Mouse (Mus musculus) spleen, postnatal 36 days (tissue): ENCODE results near the gene Acsl4.

Experiments used
- DNase-seq, 2 experiments: peaks; one replicate each; pipeline ENCODE4 v3.0.0; 2022; ENCODE audit warnings: low spot score in 2 of 2, mixed read lengths in 1 of 2

The Acsl4 gene

DNA sequence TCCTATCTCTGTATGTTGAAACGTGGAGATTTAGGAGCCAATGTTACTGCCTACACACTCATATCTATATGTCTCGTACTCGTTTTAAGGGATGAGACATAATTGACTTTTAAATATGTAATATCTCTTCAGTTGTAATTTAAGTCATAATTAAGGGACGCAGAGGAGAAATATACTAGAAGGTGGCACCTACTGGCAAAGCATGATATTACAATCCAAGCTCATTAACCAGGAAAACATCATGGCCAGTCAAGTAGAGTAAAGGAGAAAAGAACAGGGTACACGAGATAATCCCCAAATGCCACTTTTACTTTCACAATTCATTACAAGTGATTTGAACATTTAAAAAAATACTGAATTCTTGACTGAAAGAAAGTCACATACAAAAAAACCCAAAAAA is 31.9 kb downstream of the Acsl4 start:
- DNase-seq: peak in 1 of 2 experiments; percentile 1

DNA sequence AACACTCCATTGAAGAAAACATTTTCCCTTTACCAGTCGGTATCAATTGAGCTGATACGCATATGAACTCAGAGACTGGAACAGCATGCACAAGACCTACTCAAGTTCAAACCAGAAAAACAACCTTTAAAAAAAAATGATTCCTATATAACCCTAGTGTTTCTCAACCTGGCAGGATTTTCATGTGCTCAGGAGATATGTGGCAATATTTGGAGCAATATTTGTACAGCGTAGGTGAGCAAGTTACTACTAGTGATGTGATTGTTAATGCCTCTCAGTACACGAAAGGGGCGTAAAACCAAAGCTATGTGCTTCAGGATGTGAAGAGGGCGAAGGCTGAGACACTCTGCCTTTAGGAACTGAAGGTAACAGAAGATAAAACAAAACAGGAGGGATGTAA is 54.1 kb downstream of the Acsl4 start:
- no peak for DNase-seq

DNA sequence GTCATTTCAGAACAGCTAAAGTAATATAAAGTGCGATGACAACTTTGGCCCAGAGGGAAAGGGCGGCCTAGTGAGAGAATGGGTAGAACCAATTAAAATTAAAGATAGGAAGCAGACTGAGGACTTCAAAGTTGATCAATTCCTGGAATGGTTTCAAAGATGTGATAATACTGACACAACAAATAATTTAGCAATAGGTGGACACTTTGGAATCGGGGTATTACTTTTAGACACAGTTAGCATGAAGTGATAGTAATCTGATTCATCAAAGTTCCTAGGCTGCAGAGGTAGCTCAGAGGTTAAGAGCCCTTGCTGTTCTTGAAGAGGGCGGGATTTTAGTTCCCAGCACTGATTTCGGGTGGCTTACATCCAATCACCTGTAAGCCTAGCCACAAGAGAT is 54.8 kb downstream of the Acsl4 start:
- DNase-seq: no peak

DNA sequence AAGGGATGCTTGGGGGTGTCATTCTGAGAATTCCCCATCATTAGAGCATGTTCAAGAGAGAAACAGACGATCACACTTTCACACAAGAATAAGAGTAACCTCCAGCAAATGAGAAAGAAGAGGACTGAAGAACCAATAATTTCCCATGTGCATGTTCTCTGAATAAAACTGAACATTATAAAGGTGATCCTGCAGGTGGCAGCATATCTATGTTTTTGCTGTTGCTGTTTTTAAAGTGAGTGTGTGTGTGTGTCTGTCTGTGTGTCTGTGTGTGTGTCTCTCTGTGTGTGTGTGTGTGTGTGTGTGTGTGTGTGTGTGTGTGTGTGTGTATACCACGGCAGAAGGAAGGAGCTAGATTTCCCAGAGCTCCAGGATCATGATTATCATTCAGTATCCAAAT is 64.6 kb downstream of the Acsl4 start:
- no peak for DNase-seq

DNA sequence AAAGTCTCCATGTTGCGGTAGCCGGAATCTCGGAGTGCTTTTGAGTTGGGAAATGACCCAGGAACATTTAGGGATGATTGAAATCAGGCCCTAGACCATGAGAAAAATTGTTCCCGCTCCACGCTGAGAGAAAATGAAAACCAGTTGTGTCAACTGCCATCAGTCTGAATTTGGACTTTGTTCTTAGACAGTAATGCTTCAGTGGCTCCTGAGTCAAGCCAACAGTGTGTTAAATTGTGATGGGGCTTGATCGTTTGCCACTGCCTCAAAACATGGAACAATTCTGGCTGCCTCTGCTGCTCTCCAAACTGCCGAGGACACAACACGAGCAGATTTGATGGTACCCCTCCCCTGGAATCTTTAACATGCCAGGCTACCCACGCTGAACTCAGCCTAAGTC is 74.2 kb downstream of the Acsl4 start:
- DNase-seq: no peak

DNA sequence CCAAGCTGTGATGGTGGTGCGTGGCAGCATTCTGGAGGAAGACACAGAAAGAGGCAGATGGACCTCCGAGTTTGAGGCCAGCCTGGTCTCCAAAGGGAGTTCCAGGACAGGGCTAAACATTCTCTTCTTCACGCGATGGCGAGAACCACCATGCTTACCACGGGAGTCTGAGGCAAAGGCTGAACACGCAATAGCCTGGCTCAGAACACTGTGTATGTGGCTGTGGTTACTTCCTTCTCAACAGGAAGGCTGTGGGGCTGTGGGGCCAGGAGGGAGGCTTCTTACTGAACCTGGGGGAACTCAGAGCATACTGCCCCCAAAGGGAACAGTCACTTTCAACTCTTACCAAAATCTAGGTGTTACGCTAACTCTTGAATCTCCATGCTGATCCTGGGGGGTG is 75.1 kb downstream of the Acsl4 start:
- DNase-seq: no peak

DNA sequence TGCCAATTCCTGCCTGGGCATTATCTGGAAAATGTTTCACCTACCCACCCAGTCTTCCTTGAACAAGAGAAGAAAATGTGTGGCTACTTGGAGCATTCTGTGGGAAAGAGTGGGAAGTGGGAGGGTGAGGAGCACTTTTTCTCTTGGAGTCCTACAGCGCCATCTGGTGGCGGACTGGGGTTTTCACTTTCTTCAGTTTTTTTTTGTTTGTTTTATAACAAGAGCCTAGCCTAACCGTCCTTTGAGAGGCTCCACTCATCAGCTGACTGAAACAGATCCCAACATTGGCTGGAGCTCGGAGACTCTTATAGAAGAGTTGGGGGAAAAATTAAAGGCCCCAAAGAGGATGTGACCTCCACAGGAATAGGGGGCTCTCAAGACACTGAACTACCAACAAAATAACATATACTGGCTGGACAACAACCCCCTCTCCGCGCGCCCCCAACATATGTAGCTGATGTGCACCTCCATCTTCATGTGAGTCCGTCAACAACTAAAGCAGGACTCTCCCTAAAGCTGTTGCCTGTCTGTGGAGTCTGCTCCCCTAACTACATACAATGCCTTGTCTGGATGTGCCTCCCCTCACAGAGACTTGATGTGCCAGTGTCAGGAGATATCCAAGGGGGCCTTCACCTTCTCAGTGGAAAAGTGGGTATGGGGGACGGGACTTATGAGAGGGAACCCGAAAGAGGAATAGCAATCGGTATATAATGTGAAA is 75.9 kb downstream of the Acsl4 start:
- peak in 1 of 2 experiments; percentile 15 for DNase-seq

DNA sequence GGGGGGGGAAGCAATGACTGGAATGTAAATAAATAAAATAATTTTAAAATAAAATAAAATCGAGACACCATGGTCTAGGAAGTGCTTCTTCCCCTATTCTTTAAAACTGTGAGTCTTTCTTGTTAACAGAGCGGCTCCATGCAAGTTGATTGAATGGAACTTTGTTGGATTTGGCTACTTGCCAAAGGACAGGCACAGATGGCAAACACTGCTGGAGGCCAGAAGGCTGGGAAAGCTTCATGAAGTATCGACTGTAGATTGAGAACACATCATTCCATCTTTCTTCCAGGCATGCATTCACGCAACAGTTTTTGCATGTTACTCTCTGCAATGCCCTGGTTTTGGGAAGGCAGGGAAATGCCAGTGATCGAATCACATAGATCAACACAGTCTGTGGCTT is 79.9 kb downstream of the Acsl4 start:
- no peak for DNase-seq

DNA sequence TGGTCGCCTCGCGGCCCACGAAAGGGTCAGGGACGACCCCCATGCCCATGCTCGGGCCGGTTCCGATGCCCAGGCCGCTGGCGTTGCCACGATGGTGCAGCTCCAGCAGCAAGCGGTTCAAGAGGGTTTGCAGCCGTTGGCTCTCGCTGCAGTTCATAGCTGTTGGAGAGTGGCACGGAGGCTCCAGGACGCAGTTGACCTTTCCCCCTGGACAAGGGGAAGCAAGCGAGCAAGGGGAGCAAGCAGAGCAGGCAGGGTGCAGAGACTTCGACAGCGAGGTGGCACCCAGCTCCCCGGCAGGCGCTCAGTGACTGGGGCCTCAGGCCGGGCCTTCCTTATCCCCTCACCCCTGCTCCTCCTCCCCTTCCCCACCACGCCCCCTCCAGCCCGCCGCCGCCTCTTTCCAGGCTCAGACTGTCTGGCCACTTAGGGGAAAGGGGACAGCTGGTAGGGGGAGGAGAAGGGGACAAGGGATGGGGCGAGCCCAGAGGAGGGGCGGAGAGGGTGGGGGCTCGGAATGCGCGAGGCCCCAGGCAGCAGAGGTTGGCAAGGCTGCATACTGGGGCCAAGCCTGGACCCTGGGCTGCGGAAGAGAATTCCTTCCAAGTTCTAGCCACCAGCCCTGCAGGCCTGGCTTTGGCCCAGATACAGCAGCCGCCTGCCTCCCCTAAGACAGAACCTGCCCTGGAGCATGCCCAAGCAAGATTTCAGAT is 84.3 kb downstream of the Acsl4 start, which contains the start of gene Kcne1l:
TSS of gene Kcne1l (minus strand) at position 426 of the 713 bp plus-strand sequence.
- DNase-seq: no peak

DNA sequence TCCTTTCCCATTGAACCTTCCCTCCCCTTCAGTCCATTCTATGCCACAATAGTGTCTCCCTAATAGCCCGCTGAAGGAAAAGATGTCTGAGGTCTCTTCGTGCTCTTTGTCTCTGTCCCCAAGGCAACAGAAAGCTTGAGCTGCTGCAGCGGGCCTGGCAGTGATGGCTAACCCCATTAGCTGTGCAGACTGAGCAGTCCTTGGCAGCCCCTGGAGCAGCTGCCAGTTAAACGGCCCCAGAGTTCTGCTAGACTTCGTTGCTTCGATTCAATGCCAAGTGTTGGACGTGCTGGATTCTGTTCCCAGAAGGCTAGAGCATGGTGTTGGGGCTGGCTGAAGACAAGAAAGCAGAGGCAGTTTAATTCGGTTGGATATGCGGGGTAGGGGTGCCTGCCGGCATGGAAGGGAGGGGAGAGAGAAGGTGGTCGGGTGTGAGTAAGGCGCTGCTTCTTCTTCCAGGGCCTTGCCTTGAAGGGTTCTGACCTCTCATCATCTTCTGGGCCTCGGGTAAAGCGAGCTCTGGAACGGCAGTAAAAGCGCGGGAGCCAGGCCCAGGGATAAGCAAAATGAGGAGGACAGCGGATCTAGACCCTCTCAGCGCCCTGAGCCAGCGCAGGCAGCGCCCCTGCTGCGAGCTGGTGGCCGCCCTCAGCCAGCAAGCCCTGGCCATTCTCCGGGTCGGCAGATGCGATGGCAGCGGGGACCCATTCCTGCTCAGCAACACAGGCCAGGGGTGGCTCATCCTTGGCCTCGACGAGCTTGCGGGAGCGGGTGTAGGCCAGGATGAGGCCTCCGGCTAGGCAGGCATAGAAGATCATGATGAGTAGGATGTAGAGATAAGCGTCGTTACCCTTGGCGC is 85.1 kb downstream of the Acsl4 start:
- no peak for DNase-seq

DNA sequence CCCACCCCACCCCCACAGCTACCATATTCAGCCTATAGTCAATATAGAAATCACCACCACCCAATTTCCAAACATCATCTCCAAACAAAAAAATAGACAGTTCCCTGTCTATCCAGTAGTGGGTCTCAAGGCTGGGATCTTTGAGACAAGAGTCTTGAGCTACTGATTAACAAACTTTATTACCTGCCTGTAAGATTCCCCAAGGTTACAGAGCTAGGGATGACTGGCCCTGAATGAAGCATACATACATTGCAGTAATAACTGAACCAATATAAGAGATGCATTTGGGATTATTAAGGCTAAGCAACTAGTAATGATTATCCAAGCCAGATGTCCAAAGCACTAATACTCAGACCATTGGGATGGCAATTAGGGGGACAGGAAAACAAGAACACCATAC is 85.7 kb downstream of the Acsl4 start:
- DNase-seq: no peak

DNA sequence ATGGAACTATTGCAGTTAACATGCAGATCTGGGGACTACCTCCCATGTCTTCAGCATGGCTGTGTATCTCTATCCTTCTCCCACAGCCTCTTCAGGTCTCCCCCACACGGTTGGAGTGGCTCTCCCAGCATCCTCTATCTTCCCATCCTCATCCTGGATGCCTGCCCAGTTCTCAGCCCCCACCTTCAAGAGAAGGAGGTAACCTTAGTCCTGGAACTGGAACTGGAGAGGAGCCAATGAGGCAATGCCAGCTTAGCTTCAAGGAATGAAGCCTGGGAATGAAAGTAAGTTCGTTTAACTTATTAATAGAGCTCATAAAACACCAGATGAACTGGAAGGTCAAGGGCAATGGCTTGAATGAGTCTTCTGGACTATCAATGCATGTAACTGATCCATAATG is 86.9 kb downstream of the Acsl4 start:
- no peak for DNase-seq

DNA sequence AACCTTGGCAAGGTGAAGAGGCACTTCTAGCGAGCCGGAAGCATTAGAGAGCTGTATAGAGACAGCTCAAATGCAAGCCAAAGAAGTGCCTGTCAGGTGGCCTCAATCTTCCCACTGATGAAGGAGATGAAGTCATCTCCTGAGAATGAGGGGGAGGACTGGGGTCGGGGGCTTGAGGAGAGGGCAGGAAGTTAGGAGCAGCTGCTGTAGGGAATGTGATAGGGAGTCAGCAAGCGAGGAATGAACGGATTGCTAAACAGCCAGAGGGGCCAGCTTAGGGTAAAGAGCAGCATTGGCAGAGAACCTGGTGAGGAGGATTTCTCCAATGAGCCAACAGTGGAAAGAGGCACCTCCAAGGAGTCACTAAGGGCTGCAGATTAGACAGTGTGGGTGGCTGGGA is 104.4 kb downstream of the Acsl4 start:
- DNase-seq: no peak

DNA sequence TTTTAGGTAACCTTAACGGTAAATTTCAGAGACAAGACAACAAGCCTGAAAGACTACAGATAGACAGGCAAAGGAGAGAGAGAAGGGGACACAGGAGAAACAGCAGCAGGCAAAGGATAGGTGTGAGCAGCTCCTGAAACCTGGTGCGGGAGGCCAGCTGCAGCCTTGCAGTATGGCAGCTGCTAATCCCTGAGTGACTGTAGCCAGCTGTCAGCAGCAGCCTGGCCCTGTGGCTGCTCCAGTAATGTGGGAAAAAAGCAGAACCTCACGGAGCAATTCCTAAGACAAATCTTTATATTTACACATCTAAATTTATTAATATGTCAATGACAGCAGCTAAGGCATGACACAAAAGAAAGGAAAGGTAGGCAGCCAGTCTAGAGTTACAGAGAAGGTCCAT is 113.8 kb downstream of the Acsl4 start:
- DNase-seq: no peak

DNA sequence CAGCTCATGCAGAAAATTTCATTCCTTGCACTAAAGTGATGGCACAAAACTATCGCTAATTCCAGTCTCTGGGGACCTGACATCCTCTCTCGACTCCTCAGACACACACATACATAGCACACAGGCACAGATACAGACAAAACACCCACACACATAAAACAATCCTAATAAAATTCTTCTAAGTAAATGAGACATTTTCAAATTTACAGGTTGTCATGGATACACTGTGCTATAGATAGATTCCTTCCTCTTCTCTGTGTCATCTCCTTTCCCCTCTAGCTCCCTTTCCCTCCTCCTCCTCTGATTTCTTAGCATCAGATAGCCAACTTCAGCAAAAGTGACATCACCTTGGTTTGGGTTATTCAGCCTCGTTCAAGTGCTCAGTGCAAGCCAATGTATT is 114.3 kb downstream of the Acsl4 start:
- no peak for DNase-seq
